Mouse (Mus musculus): ENCODE measurements around the gene Unc93b1.

The Unc93b1 gene

DNA sequence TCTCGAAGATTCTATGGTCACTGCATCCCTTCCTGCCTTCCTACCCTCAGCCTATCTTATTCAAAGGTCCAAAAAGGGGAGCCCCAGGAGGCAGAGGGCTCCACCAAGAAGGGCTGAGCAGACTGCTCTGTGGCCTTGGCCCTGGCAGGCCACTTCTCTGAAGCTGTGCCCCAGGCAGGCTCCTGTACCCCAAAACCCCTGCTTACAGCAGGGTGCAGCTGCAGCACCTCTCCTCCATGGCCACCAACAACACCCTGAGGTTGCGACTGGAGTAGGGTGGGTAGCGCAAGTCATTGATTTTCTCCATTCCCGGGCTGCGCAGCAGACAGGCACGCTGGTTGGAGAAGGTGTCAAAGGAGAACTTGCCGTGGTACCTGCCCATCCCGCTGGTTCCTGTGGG lies 21.3 kb upstream of the Unc93b1 start:
- DNase-seq (ENCODE audit: low spot score in 2 of 2), result no peak

- DNase-seq (ENCODE audit: low spot score in 2 of 2), result no peak
These were observed 20.5 kb upstream of the Unc93b1 start for GRCm38 (mm10) chr19:3914535-3914934.

- DNase-seq (ENCODE audit: low spot score in 2 of 2), result no peak
These were observed 18.3 kb upstream of the Unc93b1 start for GRCm38 (mm10) chr19:3916727-3917126.

GRCm38 (mm10) chr19:3919928-3920327 lies 15.1 kb upstream of the Unc93b1 start:
- no peak for DNase-seq (ENCODE audit: low spot score in 2 of 2)

GRCm38 (mm10) chr19:3922661-3923371 lies 12.2 kb upstream of the Unc93b1 start:
- no peak for DNase-seq (ENCODE audit: low spot score in 2 of 2)

- DNase-seq (ENCODE audit: low spot score in 2 of 2), result no peak
These were observed 11.4 kb upstream of the Unc93b1 start for GRCm38 (mm10) chr19:3923586-3923985.

- DNase-seq (ENCODE audit: low spot score in 2 of 2), result no peak
These were observed 10.8 kb upstream of the Unc93b1 start for GRCm38 (mm10) chr19:3924190-3924589.

DNA sequence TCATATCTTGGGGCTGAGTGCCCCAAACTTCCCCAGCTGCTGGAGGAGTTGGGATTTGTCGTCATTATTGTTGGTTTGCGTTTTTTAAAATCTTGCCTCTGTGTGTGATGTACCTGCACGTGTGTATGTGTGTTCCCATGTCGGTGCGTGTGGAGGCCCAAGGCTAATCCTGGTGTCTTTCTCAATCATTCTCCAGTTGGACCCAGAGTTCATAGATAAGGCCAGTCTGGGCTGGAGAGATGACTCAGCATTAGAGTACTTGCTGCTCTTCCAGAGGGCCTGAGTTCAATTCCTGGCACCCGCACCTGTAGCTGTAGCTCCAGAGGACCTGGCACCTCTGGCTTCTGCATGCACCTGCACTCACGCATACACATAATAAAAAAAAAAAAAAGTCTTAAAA lies 10.1 kb upstream of the Unc93b1 start:
- DNase-seq (ENCODE audit: low spot score in 2 of 2), result no peak

DNA sequence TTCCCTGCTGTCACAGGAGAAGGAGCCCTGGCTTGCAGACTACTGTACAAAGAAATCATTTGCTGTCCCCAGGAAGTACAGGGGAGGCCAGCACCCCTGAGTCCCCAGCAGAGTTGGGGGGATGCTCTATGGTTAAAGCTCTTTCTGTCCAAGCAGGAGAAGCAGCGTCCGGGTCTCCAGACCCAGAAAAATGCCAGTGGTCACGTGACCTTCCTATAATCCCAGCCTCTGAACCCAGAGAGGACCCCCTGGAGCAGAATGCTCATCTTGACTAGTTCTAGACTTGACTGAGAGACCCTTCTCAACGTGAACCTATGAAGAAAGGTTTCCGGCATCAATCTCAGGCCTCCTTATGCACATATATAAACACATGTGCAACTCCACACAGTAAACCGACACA lies 9.1 kb upstream of the Unc93b1 start:
- no peak for DNase-seq (ENCODE audit: low spot score in 2 of 2)

DNA sequence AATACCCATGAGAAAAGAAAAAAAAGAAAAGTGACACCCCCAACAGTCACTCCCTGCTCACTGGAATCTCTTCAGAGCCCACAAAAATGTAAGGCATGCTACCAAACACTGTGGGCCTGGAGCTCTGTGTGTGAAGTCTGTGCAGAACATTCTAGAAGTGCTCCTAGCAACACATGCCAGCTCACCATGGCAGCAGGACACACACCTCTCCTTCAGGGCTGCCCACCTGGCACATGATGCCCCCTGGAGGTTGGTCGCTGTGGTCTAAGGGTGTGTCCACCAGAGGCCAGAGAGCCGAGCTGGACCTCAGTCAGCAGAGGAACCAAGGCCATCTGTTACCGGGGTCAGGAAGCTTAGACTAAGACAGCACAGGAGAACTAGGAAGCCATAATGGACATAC lies 8.7 kb upstream of the Unc93b1 start:
- no peak for DNase-seq (ENCODE audit: low spot score in 2 of 2)

DNA sequence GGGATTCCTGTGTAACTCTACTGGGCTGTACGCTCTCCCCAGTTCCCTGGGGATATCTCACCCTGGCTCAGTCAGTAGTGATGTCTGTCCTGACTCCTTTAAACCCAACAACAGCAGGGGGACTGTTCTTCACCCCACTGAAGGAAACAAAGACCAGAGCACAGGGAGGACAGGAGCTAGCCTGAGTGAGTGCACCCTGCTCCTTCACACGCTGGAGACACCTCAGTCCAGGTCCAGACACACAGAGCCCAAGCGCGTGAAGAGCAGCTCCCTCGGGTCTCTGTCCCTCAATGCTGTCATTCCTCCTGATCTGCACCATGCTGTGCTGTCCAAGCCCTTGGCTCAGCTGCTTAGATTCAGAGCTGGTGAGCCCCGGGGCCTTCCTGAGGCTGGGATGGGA lies 8.3 kb upstream of the Unc93b1 start:
- DNase-seq (ENCODE audit: low spot score in 2 of 2), result no peak

DNA sequence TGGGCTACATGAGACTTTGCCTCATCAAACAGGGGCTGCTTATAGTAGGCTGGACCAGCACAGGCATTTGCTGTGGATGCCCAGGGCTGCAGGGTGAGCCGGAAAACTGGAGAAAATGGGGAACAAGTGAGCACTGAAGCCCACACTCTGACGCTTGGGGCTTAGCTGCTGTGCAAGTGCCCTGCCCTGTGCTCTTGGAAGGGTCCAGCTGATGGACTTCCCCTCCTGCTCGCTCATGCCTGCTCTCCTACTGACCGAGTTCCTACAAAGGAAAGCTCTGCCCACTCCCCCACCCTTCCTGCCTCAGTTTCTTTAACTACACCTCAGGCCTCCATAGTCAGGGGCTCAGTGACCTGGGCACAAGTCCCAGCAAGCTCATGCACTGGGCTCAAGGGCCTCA lies 7.0 kb upstream of the Unc93b1 start:
- DNase-seq (ENCODE audit: low spot score in 2 of 2), result no peak

GRCm38 (mm10) chr19:3928779-3929178 lies 6.2 kb upstream of the Unc93b1 start:
- no peak for DNase-seq (ENCODE audit: low spot score in 2 of 2)

DNA sequence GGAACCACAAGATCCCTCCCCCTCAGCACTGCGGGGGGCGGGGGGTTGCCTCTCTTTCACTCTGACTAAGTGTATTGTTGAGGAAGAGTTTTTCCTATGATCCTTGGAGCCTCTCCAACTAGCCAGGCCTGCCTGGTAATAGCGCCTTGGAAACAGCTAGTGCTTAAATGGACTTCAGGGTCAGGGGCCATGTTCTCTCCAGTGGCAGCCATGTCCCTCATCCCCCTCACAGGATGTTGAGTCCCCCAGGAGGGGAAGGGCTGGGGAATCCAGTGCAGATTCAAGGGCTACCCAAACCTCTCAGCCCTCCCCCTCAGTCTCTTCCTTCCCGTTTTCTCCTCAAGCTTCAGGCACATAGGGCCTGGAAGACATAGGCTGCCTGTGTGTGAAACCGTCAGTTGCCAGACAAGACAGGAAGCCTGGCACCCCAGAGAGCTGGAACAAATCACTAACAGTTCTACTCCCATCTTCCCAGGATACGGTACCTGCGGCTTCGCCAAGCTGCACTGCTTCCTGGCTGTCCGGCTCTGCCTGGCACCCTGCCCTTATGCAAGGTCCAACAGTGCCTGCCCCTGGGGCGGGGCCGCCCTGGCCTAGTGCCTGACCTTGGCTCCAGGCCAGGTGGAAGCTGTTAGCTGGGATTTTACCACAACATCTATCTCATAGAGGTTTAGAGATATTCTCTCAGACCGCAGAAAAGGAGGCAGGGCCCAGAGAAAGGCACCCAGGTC lies 5.6 kb upstream of the Unc93b1 start, which contains the start of gene Aldh3b1:
Gene Aldh3b1 (minus strand): TSS at position 598 of the 731 bp plus-strand sequence.
- peak; percentile 70 to 74 for DNase-seq (ENCODE audit: low spot score in 2 of 2)

DNA sequence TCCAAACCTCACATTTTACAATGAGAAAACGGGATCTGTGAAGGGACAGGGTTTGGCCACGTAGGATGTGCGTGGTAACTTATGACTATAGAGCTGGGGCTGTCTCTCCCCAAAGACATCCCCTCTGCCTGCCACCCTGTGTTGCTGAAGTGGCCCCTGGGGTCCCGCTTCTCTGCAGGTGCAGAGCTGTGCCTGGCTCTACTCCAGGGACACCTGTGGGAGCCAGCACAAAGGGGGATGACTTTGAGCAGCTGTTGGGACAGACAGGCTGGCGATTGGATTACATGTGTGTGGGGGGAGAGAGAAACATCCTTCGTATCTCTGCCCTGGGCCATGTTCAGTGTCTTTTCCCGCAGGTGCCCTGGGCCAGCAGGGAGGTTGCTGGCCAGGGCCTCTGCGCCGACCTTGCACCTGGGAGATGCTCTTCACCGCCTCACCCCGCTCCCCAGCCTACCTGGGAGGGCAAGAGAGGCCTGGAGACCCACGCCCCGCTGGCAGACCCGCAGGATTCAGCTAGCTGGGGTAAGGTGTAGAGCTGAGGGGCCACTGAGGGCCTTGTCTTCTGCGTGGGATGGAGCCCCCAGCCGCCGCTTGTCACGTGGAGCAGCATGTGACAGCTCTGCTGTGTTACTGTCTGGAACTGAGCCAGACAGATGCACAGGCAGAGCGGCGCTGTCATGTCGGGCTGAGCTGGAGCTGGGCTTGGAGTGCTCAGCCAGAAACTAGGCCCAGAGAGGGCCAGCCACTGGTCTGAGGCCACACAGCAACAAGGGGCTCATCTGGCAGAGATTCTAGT lies 4.5 kb upstream of the Unc93b1 start:
- no peak for DNase-seq (ENCODE audit: low spot score in 2 of 2)

DNA sequence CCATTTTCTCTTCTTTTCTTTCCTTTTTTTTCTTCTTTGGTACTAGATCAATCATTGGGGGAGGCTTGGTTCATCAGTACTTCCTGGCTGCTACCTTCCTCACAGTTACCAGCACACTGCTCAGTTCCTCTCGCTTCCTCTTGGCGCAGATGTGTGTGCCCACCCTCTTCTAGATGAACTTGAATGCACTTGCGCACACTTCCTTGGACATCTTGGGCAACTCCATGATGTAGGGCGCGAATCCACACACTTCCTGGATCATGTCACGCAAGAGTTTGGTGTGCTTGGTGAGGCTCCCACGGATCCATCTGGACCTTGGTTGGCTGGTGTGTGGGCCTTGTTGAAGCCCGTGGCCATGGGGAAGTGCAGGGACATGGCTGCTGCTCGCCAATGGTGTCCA lies 3.3 kb upstream of the Unc93b1 start:
- no peak for DNase-seq (ENCODE audit: low spot score in 2 of 2)

DNA sequence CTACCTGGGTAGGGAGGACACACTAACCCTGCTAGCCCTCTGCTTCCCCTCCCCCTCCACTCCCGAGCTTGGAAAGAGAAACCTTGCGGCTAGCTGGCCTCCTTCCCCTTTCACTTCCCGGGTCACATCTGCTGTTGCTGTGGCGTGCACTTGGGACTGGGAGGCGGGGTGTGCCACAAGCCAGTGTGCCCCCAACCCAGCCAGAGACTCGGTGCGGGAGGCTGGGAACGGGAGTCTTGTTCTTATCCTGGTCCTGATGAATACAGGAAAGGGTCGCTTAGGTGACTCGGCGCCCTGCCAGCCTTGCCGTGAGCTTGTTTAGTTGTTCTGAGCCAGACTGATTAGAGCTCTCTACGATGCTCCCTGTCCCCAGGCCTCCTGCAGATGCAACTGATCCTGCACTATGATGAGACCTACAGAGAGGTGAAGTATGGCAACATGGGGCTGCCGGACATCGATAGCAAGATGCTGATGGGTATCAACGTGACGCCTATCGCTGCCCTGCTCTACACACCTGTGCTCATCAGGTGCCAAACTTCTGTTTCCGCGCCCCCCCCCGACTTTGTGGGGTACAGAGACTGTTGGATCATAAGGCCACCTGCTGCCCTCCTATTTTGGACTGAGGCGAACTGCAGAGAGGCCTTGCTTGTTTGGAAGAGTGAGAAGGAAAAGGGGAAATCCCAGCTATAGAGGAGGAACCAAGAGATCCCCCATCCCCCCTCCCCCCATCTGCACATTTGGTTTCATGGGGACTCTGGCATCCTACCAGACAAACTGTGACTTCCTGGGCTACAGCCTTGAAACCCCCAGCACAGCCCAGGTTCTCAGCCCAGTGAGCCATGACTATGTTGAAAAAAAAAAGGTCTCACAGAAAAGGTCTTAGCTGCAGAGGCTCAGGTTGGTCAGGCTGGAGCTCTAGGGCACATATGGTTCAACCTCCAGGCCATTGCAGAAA lies 1.2 kb downstream of the Unc93b1 start:
- DNase-seq (ENCODE audit: low spot score in 2 of 2), result no peak

DNA sequence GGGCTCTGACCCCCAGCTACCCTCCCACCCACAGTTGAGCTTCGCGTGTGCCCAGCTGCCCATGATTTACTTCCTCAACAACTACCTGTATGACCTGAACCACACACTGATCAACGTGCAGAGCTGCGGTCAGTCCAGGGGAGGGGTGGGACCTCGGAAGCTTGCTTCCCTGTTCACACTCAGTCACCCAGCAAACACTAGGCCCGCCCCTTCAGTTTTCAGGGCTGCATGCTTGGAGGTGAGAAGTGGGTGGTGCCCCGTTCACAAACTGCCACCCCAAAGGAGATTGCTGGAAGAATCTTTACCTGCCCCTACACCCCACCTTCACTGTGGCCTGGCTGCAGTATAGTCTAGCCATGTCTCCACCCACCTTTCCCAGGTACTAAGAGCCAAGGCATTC lies 7.3 kb downstream of the Unc93b1 start:
- DNase-seq (ENCODE audit: low spot score in 2 of 2), result no peak

DNA sequence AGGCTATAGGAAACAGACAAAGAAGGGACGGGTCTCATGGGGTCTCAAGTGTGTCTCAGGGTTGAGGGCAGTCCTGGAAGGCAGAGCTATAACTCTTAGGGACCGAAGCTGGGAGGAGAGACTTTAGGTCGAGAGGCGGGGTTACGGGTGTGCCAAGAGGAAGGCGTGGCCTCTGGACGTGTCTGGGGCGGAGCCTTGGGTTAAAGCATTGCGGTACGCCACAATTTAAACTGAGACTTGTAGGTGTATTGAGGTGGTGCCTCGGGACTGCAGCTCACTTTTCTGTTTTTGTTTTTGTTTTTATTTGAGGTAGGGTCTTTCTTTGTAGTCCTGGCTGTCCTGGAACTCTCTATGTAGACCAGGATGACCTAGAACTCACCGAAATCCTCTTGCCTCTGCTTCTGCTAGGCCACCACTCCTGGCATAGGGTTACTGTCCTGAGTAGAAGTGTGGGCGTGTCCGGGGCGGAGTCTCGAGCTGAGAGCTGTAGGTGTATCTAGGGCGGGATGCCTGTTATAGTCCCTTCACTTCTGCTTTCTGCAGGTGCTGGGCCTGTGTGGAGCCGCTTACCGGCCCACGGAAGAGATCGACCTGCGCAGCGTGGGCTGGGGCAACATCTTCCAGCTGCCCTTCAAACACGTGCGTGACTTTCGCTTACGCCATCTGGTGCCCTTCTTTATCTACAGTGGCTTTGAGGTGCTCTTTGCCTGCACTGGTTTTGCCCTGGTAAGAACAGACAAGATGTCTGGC lies 8.2 kb downstream of the Unc93b1 start:
- no peak for DNase-seq (ENCODE audit: low spot score in 2 of 2)

- DNase-seq (ENCODE audit: low spot score in 2 of 2), result no peak
These were observed 11.0 kb downstream of the Unc93b1 start for GRCm38 (mm10) chr19:3945872-3946564.

Measured in frontal cortex, postnatal 10 days (tissue).